Mouse (Mus musculus) ES-Bruce4 (cell line): Measurements from ENCODE around the gene Cdc14a.

Experiments
- CTCF ChIP-seq: IDR thresholded peaks from one replicate; pipeline ENCODE4 v1.8.1; 2011; ENCODE audit warnings: low read depth, low read length
- EP300 ChIP-seq: IDR thresholded peaks from 2 replicates; pipeline ENCODE4 v1.6.1; 2011; ENCODE audit warnings: low read depth, low read length; ENCODE audit not compliant: insufficient read depth
- POLR2A ChIP-seq: IDR thresholded peaks from one replicate; pipeline ENCODE4 v1.8.1; 2011; ENCODE audit warnings: low read length; ENCODE audit not compliant: insufficient read depth

DNA sequence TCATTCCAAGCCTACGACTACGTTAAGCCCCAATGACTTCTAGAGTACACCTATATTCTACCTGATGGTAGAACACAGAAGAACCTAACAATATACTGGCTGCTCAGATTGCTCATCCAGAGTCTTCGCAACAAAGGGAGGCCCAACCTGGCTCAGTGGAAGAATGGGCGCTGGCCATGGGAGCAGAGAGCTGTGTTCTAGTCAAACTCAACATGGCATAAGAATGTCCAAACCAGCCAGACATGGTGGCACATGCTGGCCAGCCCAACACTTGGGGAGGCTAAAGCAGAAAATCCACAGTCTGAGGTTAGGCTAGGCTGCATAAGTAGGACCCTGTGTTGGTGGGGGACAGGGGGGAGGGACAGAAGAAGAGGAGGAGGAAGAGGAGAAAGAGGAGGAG, 139.1 kb downstream of the Cdc14a start:
- no peak for TF ChIP-seq CTCF
- no peak for TF ChIP-seq POLR2A
- TF ChIP-seq EP300 = no peak
